Mouse (Mus musculus): ENCODE results near the gene Tbc1d14. TPM values are rescaled to one million over a fixed set of nuclear protein-coding genes. Genes with fewer than 3 reads are reported as not detected.

The Tbc1d14 gene
- polyA plus RNA-seq, 1 experiment from 2014 or later = 40.1 TPM

- WGBS = 94% methylated on average over 8 of the region's 8 CpGs
- Histone ChIP-seq H3K9ac (no peak overlapping the region), H3K4me2 (no peak overlapping the region), H3K9me3 (no peaks in the 10 kb centered on the region), H3K36me3 (peaks cover 70% of the 10 kb centered on the region), H3K4me1 (peaks cover 4% of the 10 kb centered on the region; the same call in 1 of the 2 replicates), H3K27ac (no peak overlapping the region), H3K27me3 (no peaks in the 10 kb centered on the region), H3K4me3 (no peak overlapping the region)
- no peak for ATAC-seq (ENCODE audit: insufficient number of reproducible peaks, low FRiP score, low TSS enrichment, low read depth)
Measured at GRCm38 (mm10) chr5:36471206-36471605, 121.9 kb downstream of the Tbc1d14 start.

- 0 out of 2 replicates have a peak, but pooled peaks cover 2% of the 10 kb centered on the region for H3K27me3 ChIP-seq
- H3K9ac ChIP-seq = peak overlapping the region; percentile 68; the same call in 1 of the 2 replicates
- no peaks in the 10 kb centered on the region for H3K9me3 ChIP-seq
- ATAC-seq (ENCODE audit: insufficient number of reproducible peaks, low FRiP score, low TSS enrichment, low read depth) = no peak
- no peak overlapping the region for H3K27ac ChIP-seq
- peak overlapping the region; percentile 72 for H3K4me2 ChIP-seq
- H3K36me3 ChIP-seq = peaks cover 27% of the 10 kb centered on the region
- peak overlapping the region; percentile 88 for H3K4me3 ChIP-seq
- WGBS = 27% methylated on average over 8 of the region's 8 CpGs
- H3K4me1 ChIP-seq = peaks cover 19% of the 10 kb centered on the region
Measured at GRCm38 (mm10) chr5:36465889-36466288, 127.2 kb downstream of the Tbc1d14 start.

GRCm38 (mm10) chr5:36464709-36465661 is 128.1 kb downstream of the Tbc1d14 start, which contains the start of gene Grpel1:
Gene Grpel1 (plus strand): TSS chr5:36464998.
- Histone ChIP-seq H3K4me2 (peak within 1 kb of the TSS; percentile 72), H3K4me1 (peaks cover 19% of the 10 kb centered on the region), H3K27me3 (0 out of 2 replicates have a peak, but pooled peaks cover 7% of the 10 kb centered on the region), H3K36me3 (peaks cover 18% of the 10 kb centered on the region), H3K27ac (peak within 1 kb of the TSS; percentile 77), H3K9me3 (no peaks in the 10 kb centered on the region), H3K9ac (peak within 1 kb of the TSS; percentile 68), H3K4me3 (peak within 1 kb of the TSS; percentile 88)
- peak; percentile 95 for ATAC-seq (ENCODE audit: insufficient number of reproducible peaks, low FRiP score, low TSS enrichment, low read depth)
- WGBS = under 1% methylated on average over 68 of the region's 68 CpGs

GRCm38 (mm10) chr5:36463391-36463790 is 129.7 kb downstream of the Tbc1d14 start:
- ATAC-seq (ENCODE audit: insufficient number of reproducible peaks, low FRiP score, low TSS enrichment, low read depth) = no peak
- H3K9ac ChIP-seq = no peak overlapping the region
- H3K9me3 ChIP-seq = no peaks in the 10 kb centered on the region
- no peak overlapping the region for H3K4me2 ChIP-seq
- H3K27ac ChIP-seq = no peak overlapping the region
- 57% methylated on average over 5 of the region's 5 CpGs for WGBS
- H3K4me1 ChIP-seq = peaks cover 19% of the 10 kb centered on the region
- H3K27me3 ChIP-seq = 0 out of 2 replicates have a peak, but pooled peaks cover 7% of the 10 kb centered on the region
- H3K36me3 ChIP-seq = peaks cover 5% of the 10 kb centered on the region; the same call in 1 of the 2 replicates
- no peak overlapping the region for H3K4me3 ChIP-seq

GRCm38 (mm10) chr5:36462810-36463209 is 130.3 kb downstream of the Tbc1d14 start:
- no peak overlapping the region for H3K9ac ChIP-seq
- no peak for ATAC-seq (ENCODE audit: insufficient number of reproducible peaks, low FRiP score, low TSS enrichment, low read depth)
- no peak overlapping the region for H3K4me2 ChIP-seq
- no peaks in the 10 kb centered on the region for H3K9me3 ChIP-seq
- H3K27ac ChIP-seq = no peak overlapping the region
- peaks cover 19% of the 10 kb centered on the region for H3K4me1 ChIP-seq
- H3K4me3 ChIP-seq = no peak overlapping the region
- peaks cover 5% of the 10 kb centered on the region; the same call in 1 of the 2 replicates for H3K36me3 ChIP-seq
- 0 out of 2 replicates have a peak, but pooled peaks cover 7% of the 10 kb centered on the region for H3K27me3 ChIP-seq
- WGBS = 19% methylated on average over 7 of the region's 7 CpGs

- Histone ChIP-seq H3K27me3 (0 out of 2 replicates have a peak, but pooled peaks cover 7% of the 10 kb centered on the region), H3K4me1 (peaks cover 14% of the 10 kb centered on the region), H3K4me2 (no peak overlapping the region), H3K36me3 (no peaks in the 10 kb centered on the region), H3K27ac (no peak overlapping the region), H3K9me3 (no peaks in the 10 kb centered on the region), H3K9ac (no peak overlapping the region), H3K4me3 (no peak overlapping the region)
- no peak for ATAC-seq (ENCODE audit: insufficient number of reproducible peaks, low FRiP score, low TSS enrichment, low read depth)
- WGBS = 52% methylated on average over 2 of the region's 2 CpGs
Measured at GRCm38 (mm10) chr5:36461231-36461630, 131.8 kb downstream of the Tbc1d14 start.

GRCm38 (mm10) chr5:36460712-36461111 is 132.4 kb downstream of the Tbc1d14 start:
- Histone ChIP-seq H3K4me2 (no peak overlapping the region), H3K9ac (no peak overlapping the region), H3K9me3 (no peaks in the 10 kb centered on the region), H3K27me3 (0 out of 2 replicates have a peak, but pooled peaks cover 7% of the 10 kb centered on the region), H3K36me3 (no peaks in the 10 kb centered on the region), H3K4me1 (peaks cover 9% of the 10 kb centered on the region), H3K4me3 (no peak overlapping the region), H3K27ac (no peak overlapping the region)
- WGBS = 72% methylated on average over 2 of the region's 2 CpGs
- ATAC-seq (ENCODE audit: insufficient number of reproducible peaks, low FRiP score, low TSS enrichment, low read depth) = no peak

- Histone ChIP-seq H3K27ac (no peak overlapping the region), H3K9ac (no peak overlapping the region), H3K4me2 (no peak overlapping the region), H3K36me3 (no peaks in the 10 kb centered on the region), H3K4me1 (peaks cover 3% of the 10 kb centered on the region; the same call in 1 of the 2 replicates), H3K4me3 (no peak overlapping the region), H3K27me3 (0 out of 2 replicates have a peak, but pooled peaks cover 7% of the 10 kb centered on the region), H3K9me3 (no peaks in the 10 kb centered on the region)
- no peak for ATAC-seq (ENCODE audit: insufficient number of reproducible peaks, low FRiP score, low TSS enrichment, low read depth)
- 17% methylated on average over 4 of the region's 4 CpGs for WGBS
Measured at GRCm38 (mm10) chr5:36458926-36459325, 134.2 kb downstream of the Tbc1d14 start.

GRCm38 (mm10) chr5:36457706-36458105 is 135.4 kb downstream of the Tbc1d14 start:
- no peak for ATAC-seq (ENCODE audit: insufficient number of reproducible peaks, low FRiP score, low TSS enrichment, low read depth)
- 0 out of 2 replicates have a peak, but pooled peaks cover 7% of the 10 kb centered on the region for H3K27me3 ChIP-seq
- H3K4me3 ChIP-seq = no peak overlapping the region
- 82% methylated on average over 4 of the region's 4 CpGs for whole genome bisulfite sequencing
- no peak overlapping the region for H3K9ac ChIP-seq
- H3K4me2 ChIP-seq = no peak overlapping the region
- H3K4me1 ChIP-seq = 0 out of 2 replicates have a peak, but pooled peaks cover 3% of the 10 kb centered on the region
- H3K27ac ChIP-seq = no peak overlapping the region
- no peaks in the 10 kb centered on the region for H3K36me3 ChIP-seq
- no peaks in the 10 kb centered on the region for H3K9me3 ChIP-seq

- no peak overlapping the region for H3K4me2 ChIP-seq
- H3K9me3 ChIP-seq = no peaks in the 10 kb centered on the region
- no peaks in the 10 kb centered on the region for H3K36me3 ChIP-seq
- H3K4me3 ChIP-seq = no peak overlapping the region
- no peaks in the 10 kb centered on the region for H3K27me3 ChIP-seq
- H3K9ac ChIP-seq = no peak overlapping the region
- no peak overlapping the region for H3K27ac ChIP-seq
- 82% methylated on average over 6 of the region's 6 CpGs for WGBS
- ATAC-seq (ENCODE audit: insufficient number of reproducible peaks, low FRiP score, low TSS enrichment, low read depth) = no peak
- H3K4me1 ChIP-seq = 0 out of 2 replicates have a peak, but pooled peaks cover 3% of the 10 kb centered on the region
Measured at GRCm38 (mm10) chr5:36452821-36453220, 140.3 kb downstream of the Tbc1d14 start.

GRCm38 (mm10) chr5:36451872-36452389 is 141.1 kb downstream of the Tbc1d14 start:
- Histone ChIP-seq H3K27ac (no peak overlapping the region), H3K36me3 (no peaks in the 10 kb centered on the region), H3K27me3 (no peaks in the 10 kb centered on the region), H3K9me3 (no peaks in the 10 kb centered on the region), H3K9ac (no peak overlapping the region), H3K4me1 (0 out of 2 replicates have a peak, but pooled peaks cover 3% of the 10 kb centered on the region), H3K4me3 (no peak overlapping the region), H3K4me2 (no peak overlapping the region)
- WGBS = 73% methylated on average over 10 of the region's 10 CpGs
- no peak for ATAC-seq (ENCODE audit: insufficient number of reproducible peaks, low FRiP score, low TSS enrichment, low read depth)
